Mouse (Mus musculus) yolk sac, embryonic 10.5 days (tissue): Measurements from ENCODE around the gene Pes1.
A peak's percentile ranks its signal among the peaks of the same experiment; 100 is the strongest.
"Not testable (repeated sequence)": the region's sequence is repeated elsewhere in the genome, so short reads cannot be mapped to it uniquely, and the experiment has no call there.

ENCODE experiments used
- DNase-seq: peaks from one replicate; pipeline ENCODE4 v3.0.0-alpha.2; 2017; ENCODE audit warnings: low spot score

Pes1 gene

GRCm38 (mm10) chr11:3963610-3964415 lies at the start of gene Pes1:
Pes1 (plus strand) TSS chr11:3963975.
- DNase-seq, result peak; percentile 93

- peak; percentile 72 for DNase-seq
These were observed 49.5 kb upstream of the Pes1 start, which contains the start of gene Slc35e4 for GRCm38 (mm10) chr11:3914109-3914840. Slc35e4 (minus strand) TSS chr11:3914664.

DNA sequence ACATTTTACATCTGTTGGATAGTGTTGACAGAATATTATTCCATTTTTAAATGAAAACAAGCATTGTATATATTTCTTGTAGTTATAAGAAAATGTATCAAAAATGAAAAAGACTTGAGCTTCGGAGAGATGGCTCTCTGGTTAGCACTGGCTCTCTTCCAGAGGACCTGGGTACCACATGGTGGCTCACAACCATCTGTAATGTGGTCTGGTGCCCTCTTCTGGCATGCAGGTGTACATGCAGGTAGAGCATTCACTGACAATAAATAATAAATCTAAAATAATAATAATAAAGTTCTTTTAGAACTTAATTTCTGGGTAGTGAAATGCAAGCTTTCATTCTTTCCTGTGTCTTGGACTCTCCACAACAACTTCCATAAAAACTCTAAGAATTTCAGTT lies 45.0 kb upstream of the Pes1 start:
- no peak for DNase-seq

GRCm38 (mm10) chr11:3920476-3920875 lies 43.3 kb upstream of the Pes1 start:
- DNase-seq, result no peak

GRCm38 (mm10) chr11:3921281-3921850 lies 42.4 kb upstream of the Pes1 start:
- DNase-seq, result no peak

DNA sequence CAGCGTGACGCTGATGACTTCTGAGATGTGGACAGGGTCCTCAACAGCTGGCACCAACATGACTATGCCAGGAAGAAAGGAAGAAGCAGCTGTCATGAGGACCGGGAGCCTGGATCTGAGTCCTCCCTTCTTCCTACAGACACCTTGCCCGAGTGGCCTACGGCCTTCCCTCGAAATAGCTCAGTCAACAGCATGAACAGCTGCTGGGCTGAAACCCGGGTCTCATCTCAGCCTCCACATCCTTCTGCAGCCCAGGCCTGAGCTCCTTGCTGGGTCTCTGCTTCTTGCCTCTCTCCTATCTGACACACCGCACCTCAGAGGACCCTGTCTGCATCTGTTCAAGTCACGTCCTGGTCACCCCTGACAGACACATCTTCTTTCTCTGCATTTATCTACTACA lies 41.7 kb upstream of the Pes1 start:
- DNase-seq, result no peak

- no peak for DNase-seq
These were observed 41.0 kb upstream of the Pes1 start for GRCm38 (mm10) chr11:3922731-3923130.

GRCm38 (mm10) chr11:3925916-3926315 lies 37.9 kb upstream of the Pes1 start:
- no peak for DNase-seq

GRCm38 (mm10) chr11:3930019-3930418 lies 33.8 kb upstream of the Pes1 start:
- DNase-seq, result no peak

GRCm38 (mm10) chr11:3930931-3931330 lies 32.8 kb upstream of the Pes1 start:
- no peak for DNase-seq

GRCm38 (mm10) chr11:3931511-3932211 lies 32.1 kb upstream of the Pes1 start, which contains the start of gene Tcn2:
Tcn2 (minus strand) TSS chr11:3932159.
- peak; percentile 92 for DNase-seq

DNA sequence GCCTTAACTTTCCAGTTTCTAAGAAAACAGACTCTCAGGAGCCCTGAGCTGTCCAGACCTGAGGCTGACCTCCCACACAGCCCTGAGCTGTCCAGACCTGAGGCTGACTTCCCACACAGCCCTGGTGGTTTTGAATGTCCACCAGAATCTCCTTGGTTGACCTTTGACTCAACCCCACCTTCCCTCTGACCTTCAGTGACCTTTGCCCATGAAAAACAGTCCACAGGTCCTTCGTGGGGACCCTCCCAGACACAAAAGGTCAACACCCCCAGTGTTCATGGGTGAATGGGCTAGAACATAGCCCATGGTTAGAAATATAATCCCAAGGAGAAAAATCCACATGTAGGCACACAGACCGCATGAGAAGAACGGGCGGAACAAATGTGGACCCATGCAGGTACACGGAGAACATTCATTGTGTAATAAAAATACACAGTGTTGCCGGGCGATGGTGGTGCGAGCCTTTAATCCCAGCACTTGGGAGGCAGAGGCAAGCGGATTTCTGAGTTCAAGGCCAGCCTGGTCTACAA lies 30.0 kb upstream of the Pes1 start:
- DNase-seq, result peak; percentile 51

- DNase-seq, result no peak
These were observed 28.6 kb upstream of the Pes1 start for GRCm38 (mm10) chr11:3935135-3935534.

- DNase-seq, result no peak
These were observed 27.5 kb upstream of the Pes1 start for GRCm38 (mm10) chr11:3936318-3936717.

GRCm38 (mm10) chr11:3937321-3937874 lies 26.4 kb upstream of the Pes1 start:
- peak; percentile 56 for DNase-seq

GRCm38 (mm10) chr11:3941371-3941770 lies 22.4 kb upstream of the Pes1 start:
- no peak for DNase-seq

DNA sequence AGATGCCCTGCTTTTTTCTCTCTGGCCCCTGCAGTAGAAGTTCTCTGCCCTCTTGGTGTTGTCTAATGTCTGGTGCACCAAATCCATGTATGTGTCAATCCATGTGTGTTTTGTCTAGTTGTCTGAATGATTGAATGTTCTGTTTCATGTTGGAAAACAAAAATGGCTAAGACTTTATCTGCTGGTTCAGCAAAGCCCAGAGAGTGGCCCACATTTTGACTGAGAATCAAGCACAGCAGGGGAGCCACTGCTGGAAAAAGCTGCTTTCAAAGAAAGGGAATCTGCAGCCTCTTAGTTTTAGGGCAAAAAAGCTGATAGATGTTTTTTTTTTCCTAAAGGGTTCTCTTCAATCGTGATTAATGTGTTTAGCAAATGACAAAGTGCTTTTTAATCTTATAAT lies 17.4 kb upstream of the Pes1 start:
- DNase-seq, result no peak

DNA sequence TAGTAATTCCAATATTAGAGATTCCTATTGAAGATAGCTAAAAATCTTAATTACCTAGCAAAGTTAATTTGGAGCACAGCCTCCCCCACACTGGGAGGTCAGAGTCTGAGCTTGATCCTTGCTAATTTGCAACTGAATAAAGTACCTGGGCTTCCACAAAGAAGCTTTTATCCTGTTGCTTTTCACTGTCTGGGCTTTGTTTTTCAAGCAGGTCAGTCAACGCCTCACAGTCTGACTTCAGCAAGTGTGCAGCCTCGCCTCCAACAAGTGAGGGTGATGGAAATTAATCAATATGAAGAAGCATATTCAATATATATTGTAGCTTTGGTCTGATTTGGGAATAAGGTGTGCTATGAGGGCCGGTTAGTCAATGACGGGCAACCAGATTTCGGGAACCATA lies 8.9 kb upstream of the Pes1 start:
- not testable (repeated sequence) for DNase-seq

DNA sequence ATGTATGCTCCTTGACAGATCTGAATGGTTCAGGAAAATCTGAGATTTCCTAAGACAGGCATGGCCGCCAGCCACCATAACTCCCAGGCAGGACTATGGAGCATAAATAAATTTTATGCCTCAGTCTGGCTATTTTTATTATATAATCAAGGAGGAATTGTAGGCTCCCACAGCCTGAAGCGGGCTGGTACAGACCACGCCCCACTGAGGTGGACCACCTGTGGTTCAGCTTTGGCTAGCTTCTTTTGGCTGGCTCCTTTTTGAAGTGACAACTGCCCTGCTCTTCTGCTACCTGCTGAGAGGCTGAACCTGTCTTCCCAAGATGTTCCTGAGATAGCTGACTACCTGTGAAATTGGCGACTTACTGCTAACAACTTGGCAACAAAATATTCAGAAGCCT lies 8.4 kb upstream of the Pes1 start:
- not testable (repeated sequence) for DNase-seq

DNA sequence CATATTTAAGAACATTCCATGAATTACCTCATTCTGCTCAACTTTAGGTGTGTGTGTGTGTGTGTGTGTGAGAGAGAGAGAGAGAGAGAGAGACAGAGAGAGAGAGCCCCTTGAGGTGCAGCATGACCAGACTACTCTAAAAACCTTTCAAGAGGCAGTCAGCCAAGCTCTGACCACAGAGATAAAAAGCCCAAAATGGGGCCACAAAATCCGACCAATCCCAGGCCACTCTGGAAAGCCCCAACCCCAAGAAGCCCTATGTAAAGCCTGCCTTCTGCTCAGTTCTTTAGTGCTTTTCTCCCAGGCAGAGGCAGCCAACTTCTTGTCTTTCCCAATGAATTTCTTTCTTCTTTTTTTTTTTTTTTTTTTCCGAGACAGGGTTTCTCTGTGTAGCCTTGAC lies 2.9 kb upstream of the Pes1 start:
- no peak for DNase-seq

DNA sequence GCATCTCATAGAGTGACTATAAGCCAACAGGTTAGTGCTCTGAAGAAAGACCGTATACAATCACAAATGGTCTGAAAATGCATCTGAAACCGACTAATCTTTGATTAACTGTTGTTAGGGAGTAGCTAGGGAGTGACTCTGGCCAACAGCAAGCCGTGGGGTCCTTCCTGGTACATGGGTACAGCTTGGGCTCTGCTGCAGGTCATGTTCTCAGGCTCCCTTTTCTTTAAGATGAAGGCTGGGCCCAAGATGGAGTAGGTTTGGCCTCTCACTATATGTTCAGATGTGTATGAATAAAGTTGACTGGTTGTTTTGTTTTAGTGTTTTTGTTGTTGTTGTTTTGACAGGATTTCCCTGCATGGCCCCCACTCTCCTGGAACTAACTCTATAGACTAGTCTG lies 2.0 kb upstream of the Pes1 start:
- DNase-seq, result no peak

GRCm38 (mm10) chr11:3963155-3963554 lies 620 bp upstream of the Pes1 start:
- DNase-seq, result no peak
